Comparison of ENCODE assay signal across 8 mouse cellular contexts in genomic region chr11:36152226-36152625, GRCm38 (mm10).
DNase-seq lines count a peak whose midpoint lies in the region; ATAC-seq and TF ChIP-seq lines count a peak whose summit lies in the region.

No protein-coding gene starts in this region.

- no peaks in the 10 kb centered on the region for H3K36me3 ChIP-seq in heart, embryonic 16.5 days (ENCODE audit: control insufficient read depth, insufficient read depth)
- H3K36me3 ChIP-seq in hindbrain, embryonic 13.5 days: no peaks in the 10 kb centered on the region
- H3K36me3 ChIP-seq in midbrain, embryonic 13.5 days: no peaks in the 10 kb centered on the region

- no peak for DNase-seq in heart, postnatal 25 days (ENCODE audit: low spot score)
- peak; percentile 18 for DNase-seq in c-Kit-positive CD71-negative TER-119-negative erythroid progenitor cells, embryonic 14.5 days (ENCODE audit: low read depth)
- DNase-seq in gastrocnemius, adult 2 months: no peak
- no peak for DNase-seq in right cerebral cortex, adult 18-20 months
- no peak for DNase-seq in layer of hippocampus, adult 9-10 months (ENCODE audit: low spot score)

- TF ChIP-seq CTCF in gastrocnemius, adult 2 months (IDR thresholded peaks at IDR 0.05): no peak

- H3K4me2 ChIP-seq in heart, embryonic 16.5 days (ENCODE audit: low read depth, low read length): peak overlapping the region; percentile 14; the same call in 1 of the 2 replicates
- no peak overlapping the region for H3K4me2 ChIP-seq in hindbrain, embryonic 13.5 days
- H3K4me2 ChIP-seq in midbrain, embryonic 13.5 days (replicated peaks): 0 out of 2 replicates have a peak overlapping the region, but pooled peaks have one; percentile 3

- H3K4me3 ChIP-seq in heart, embryonic 16.5 days (ENCODE audit: low read length): no peak overlapping the region
- no peak overlapping the region for H3K4me3 ChIP-seq in hindbrain, embryonic 13.5 days
- no peak overlapping the region for H3K4me3 ChIP-seq in midbrain, embryonic 13.5 days (replicated peaks)
- H3K4me3 ChIP-seq in gastrocnemius, adult 2 months: no peak overlapping the region

- intact Hi-C loops in heart, postnatal 25 days (cut with DNase I): no loop called here
- intact Hi-C loops in gastrocnemius, adult 2 months (cut with DNase I): no loop called here

- H3K27me3 ChIP-seq in heart, embryonic 16.5 days (ENCODE audit: control insufficient read depth, insufficient read depth, low read length): no peaks in the 10 kb centered on the region
- H3K27me3 ChIP-seq in hindbrain, embryonic 13.5 days: no peaks in the 10 kb centered on the region
- H3K27me3 ChIP-seq in midbrain, embryonic 13.5 days: 0 out of 2 replicates have a peak, but pooled peaks cover 6% of the 10 kb centered on the region

- ATAC-seq in heart, embryonic 16.5 days (replicated peaks; ENCODE audit: extremely low read depth, insufficient read depth, low FRiP score): no peak
- ATAC-seq in hindbrain, embryonic 13.5 days (ENCODE audit: low FRiP score): peak; percentile 37; the same call in 1 of the 2 replicates
- ATAC-seq in midbrain, embryonic 13.5 days: peak; percentile 71

- H3K9ac ChIP-seq in heart, embryonic 16.5 days (ENCODE audit: low read length): no peak overlapping the region
- no peak overlapping the region for H3K9ac ChIP-seq in hindbrain, embryonic 13.5 days
- H3K9ac ChIP-seq in midbrain, embryonic 13.5 days (replicated peaks): no peak overlapping the region

- no peak overlapping the region for H3K27ac ChIP-seq in heart, embryonic 16.5 days (ENCODE audit: low read length)
- no peak overlapping the region for H3K27ac ChIP-seq in hindbrain, embryonic 13.5 days
- H3K27ac ChIP-seq in midbrain, embryonic 13.5 days: no peak overlapping the region
- H3K27ac ChIP-seq in gastrocnemius, adult 2 months: no peak overlapping the region

- H3K9me3 ChIP-seq in heart, embryonic 16.5 days (replicated peaks; ENCODE audit: control insufficient read depth, low read length): no peaks in the 10 kb centered on the region
- no peaks in the 10 kb centered on the region for H3K9me3 ChIP-seq in hindbrain, embryonic 13.5 days
- no peaks in the 10 kb centered on the region for H3K9me3 ChIP-seq in midbrain, embryonic 13.5 days

- H3K4me1 ChIP-seq in heart, embryonic 16.5 days (ENCODE audit: control insufficient read depth, insufficient read depth, low read length): peaks cover 10% of the 10 kb centered on the region
- peaks cover 22% of the 10 kb centered on the region for H3K4me1 ChIP-seq in hindbrain, embryonic 13.5 days (replicated peaks)
- peaks cover 21% of the 10 kb centered on the region for H3K4me1 ChIP-seq in midbrain, embryonic 13.5 days (replicated peaks)

- WGBS in heart, embryonic 16.5 days: 5% methylated on average over 6 of the region's 6 CpGs
- WGBS in hindbrain, embryonic 13.5 days: 12% methylated on average over 6 of the region's 6 CpGs
- WGBS in midbrain, embryonic 13.5 days: 9% methylated on average over 6 of the region's 6 CpGs
